Mouse (Mus musculus) frontal cortex, postnatal 10 days (tissue): ENCODE results near the gene Lamb1.

Experiments
- DNase-seq, 2 experiments: peaks; one replicate each; pipeline ENCODE4 v3.0.0; 2022; ENCODE audit warnings: low spot score in 2 of 2, mixed read lengths in 1 of 2

Lamb1 gene

GRCm38 (mm10) chr12:31252259-31252658, 12.8 kb upstream of the Lamb1 start:
- DNase-seq, result no peak

DNA sequence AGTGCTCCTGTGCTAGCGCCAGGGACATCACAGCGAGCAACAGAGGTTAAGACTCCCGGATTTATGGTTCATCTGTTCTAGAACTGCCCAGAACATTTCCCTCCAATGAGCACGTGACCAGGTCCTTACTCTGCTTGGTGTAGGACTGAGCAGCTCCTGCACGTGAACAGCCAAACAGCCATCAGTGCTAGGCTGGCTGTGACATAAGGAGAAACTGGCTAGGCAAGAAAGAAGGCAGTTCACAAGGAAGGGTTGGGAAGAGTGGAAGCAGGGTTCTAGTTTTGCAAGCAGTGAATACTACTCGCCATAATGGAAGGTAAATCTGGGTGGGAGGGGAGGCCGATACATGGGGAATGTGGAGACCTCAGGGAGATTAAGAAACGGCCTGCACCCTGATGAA, 10.1 kb upstream of the Lamb1 start:
- DNase-seq, result no peak

GRCm38 (mm10) chr12:31256121-31256903, 8.7 kb upstream of the Lamb1 start:
- no peak for DNase-seq

DNA sequence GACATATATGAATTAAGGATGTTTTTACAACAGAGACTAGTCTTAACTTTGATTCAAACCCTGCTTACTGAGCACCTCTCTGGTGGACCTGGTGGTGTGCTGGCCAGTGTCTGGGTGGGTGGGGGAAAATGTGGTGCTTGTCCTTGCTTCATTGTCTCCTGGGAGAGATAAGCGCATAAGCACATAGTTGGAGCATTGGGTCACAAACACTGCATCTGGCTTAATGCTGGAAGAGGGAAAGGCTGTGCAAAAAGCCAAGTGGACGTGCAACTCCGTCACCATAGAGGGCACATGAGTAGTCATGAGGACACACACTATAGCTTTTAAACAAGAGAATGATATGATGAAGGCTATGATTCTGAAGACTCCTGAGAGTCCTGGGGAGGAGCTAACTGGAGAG, 3.2 kb upstream of the Lamb1 start:
- no peak for DNase-seq

DNA sequence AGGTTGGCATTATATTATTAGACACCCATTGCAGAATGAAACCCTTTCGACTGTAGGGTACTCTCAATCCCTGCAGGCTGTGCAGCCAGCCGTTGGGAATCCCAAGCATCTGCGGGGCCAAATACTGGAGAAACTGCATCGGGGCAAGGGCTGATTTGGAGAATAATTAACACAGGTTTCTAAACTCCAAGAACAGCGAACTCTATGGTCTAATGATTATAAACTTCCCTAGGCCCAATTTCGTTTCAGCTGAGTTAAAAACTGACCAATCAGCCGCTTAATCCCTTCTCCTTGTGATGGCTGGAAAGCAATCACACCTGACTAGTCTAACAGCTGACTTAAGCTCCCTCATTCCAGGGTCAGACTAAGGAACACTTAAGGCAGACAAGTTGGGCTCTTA, 1.1 kb upstream of the Lamb1 start:
- DNase-seq, result no peak

DNA sequence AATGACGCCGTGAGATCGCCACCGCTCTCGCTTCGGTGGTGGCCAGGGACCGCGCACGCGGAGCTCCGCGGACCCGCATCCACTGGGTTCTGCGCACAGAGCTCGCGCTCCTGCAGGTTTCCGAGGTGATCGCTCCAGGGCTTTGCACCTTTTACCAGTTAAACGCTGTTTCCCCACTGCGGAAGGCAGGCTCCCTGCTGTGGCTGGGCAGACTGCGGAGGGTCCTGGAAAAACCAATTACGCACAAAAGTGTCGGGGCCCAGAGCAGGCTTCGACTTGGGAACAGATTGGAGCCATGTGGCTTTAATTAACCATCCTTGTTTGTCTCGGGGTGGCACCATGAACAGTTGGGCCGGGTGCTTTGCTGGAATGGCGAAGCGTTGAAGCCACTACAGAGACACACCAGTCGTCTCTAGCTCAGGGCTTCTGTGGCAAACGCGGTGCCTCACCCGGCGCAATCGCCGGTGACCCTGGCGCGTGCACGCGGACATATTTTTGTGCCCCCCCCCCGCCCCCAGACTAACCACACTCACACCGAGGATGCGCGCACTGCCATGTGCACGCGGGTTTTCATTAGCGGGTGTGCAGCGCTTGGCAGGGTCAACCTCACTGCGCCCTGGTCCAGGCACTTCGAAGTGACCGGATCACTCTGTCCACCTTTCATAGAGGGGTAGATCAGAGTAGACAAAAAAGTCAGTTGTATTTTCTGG, 843 bp downstream of the Lamb1 start:
- DNase-seq, result peak in 1 of 2 experiments; percentile 26

GRCm38 (mm10) chr12:31266686-31267085, 1.7 kb downstream of the Lamb1 start:
- peak in 1 of 2 experiments; percentile 20 for DNase-seq

DNA sequence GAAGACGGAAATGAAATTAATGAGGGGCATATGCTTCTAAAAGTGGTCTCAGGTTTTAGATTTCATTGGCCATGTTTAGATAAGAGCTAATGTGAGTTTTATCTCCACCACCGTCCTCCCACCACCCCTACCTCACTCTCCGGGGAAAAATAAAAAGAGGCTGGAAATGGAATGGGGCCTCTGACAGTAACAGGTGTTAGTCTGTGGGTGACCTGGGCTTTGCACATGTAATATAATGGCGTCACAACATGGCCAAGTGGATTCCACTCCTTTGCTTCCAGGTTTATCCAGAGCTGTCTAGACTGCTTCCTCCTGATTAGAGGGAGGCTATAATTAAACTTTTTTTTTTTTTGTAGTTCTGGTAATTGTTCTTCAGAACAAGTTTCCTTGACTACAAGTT, 2.3 kb downstream of the Lamb1 start:
- no peak for DNase-seq

DNA sequence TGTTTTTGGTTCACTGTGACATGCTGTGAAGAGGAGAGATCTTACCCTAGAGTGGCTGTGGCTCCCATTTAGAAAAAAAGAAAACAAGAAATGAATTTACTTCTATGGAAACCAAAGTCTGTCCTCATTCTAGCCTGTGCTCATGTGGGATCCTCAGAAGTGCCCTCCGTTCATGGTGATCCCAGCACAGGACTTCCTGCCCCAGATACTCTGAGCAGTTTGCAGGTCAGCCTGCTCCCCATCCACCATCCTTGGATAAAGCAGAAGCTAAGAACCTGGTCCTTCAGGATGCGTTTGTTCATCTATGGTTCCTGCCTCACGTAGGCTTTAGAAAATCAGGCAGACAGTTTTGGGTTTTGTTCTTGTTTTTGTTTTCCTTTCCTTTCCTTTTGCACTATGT, 3.3 kb downstream of the Lamb1 start:
- DNase-seq, result no peak

GRCm38 (mm10) chr12:31269020-31269597, 4.1 kb downstream of the Lamb1 start:
- DNase-seq, result no peak

DNA sequence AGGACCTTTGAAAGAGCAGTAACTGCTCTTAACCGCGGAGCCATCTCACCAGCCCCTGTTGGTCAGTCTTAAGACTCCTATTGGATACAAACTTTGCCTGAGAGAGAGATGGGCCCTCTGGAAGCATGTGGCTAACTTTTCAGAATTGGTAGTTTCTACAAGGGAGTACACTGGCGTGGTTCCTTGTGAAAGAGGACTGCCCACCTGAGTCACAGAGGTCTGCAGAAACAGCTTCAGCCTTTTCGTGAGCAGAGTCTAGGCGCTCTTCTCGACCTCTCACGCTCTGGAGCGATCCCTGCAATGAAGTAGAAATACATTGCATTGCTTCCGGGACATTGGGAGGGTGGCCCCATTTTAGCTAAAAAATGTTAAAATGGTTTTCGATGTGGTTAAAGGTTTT, 5.3 kb downstream of the Lamb1 start:
- DNase-seq, result no peak

GRCm38 (mm10) chr12:31270776-31271175, 5.7 kb downstream of the Lamb1 start:
- no peak for DNase-seq

- no peak for DNase-seq
These were observed 6.5 kb downstream of the Lamb1 start for GRCm38 (mm10) chr12:31271361-31272011.

GRCm38 (mm10) chr12:31272012-31272735, 7.1 kb downstream of the Lamb1 start:
- DNase-seq, result no peak

- DNase-seq, result no peak
These were observed 7.8 kb downstream of the Lamb1 start for GRCm38 (mm10) chr12:31272846-31273245.

- no peak for DNase-seq
These were observed 8.6 kb downstream of the Lamb1 start for GRCm38 (mm10) chr12:31273646-31274045.

DNA sequence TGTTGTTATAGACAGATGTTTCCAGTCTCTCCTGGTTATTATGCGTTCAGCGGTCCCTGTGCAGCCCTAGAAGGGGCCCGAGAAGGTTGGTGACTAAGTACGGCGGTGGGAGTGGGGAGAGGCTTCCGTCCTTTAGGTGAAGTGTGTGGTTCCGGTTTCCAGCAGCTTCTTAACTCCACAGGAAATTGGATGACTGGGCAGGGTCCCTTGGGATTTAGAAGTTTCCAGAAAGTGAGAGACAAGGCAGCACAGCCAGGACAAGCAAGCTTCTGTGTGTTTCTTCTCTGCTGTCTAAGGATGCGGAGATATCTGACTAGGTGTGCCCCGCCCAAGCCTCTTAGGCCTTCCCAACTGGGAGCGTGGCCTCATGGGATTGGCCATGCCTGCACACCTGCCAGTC, 10.4 kb downstream of the Lamb1 start:
- DNase-seq, result no peak

- DNase-seq, result no peak
These were observed 13.2 kb downstream of the Lamb1 start for GRCm38 (mm10) chr12:31278270-31278669.

DNA sequence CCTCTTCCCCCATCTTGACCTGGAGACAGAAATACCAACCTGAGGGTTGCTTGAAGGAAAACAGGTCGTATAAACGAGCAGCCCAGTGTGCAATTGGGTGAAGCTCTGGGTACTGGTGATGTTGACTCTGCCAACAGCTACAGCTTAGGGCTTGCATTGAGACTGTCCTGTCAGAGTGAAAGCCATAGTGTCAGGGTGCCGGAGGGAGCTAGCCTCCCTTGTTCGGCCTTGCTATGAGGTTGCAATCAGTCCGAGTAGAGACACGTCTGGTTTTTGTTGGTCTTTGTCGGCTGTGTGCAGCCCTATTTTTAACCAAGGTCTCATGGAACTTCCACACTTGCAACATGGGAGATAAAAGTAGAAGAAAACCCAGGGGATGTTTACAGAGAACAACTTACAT, 15.3 kb downstream of the Lamb1 start:
- DNase-seq, result no peak

DNA sequence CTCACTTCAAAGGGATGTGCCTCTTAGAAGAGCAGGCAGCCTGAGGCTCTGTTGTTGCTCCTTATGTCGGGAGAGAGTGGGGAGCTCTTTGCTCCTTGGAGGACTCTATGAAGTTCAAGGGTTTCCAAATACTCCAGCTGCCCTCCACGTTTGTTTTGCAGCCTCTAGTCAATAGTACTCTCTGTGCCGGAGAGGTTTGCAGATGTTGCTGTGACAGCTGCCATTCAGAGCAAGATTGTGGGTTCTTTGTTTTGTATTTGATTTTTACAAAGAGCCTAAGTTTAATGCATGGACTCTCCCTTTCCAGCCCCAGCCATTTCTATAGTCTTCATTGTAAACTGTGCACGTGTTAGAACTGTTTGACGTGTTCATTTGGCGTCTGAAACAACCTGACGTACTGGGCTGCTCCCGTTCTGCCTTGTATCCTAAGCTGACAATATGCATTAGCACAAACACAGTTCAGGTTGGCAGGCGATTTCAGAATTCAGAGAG, 16.1 kb downstream of the Lamb1 start:
- DNase-seq, result no peak

- DNase-seq, result no peak
These were observed 17.2 kb downstream of the Lamb1 start for GRCm38 (mm10) chr12:31282241-31282640.

- DNase-seq, result no peak
These were observed 18.1 kb downstream of the Lamb1 start for GRCm38 (mm10) chr12:31283131-31283530.
